Mouse (Mus musculus) embryonic facial prominence, embryonic 10.5 days (tissue): Measurements from ENCODE around the gene Pepd. TPM values are rescaled to one million over a fixed set of nuclear protein-coding genes. Genes with fewer than 3 reads are reported as not detected.
"Not testable (repeated sequence)": the region's sequence is repeated elsewhere in the genome, so short reads cannot be mapped to it uniquely, and the experiment has no call there.

Experiments
- DNase-seq: peaks from one replicate; pipeline ENCODE4 v3.0.0-alpha.2; 2017; ENCODE audit warnings: low spot score
- H3K27ac ChIP-seq: fragments of 300-500 bp; sonication (generic); replicated peaks from 2 replicates; pipeline ENCODE4 v1.5.1; 2016; ENCODE audit warnings: mild to moderate bottlenecking
- H3K27me3 ChIP-seq: fragments of 300-500 bp; sonication (generic); replicated peaks from 2 replicates; pipeline ENCODE4 v1.6.1; 2016; ENCODE audit warnings: low read depth, mild to moderate bottlenecking; ENCODE audit not compliant: poor library complexity, severe bottlenecking
- H3K36me3 ChIP-seq: fragments of 300-500 bp; sonication (generic); replicated peaks from 2 replicates; pipeline ENCODE4 v1.6.1; 2016; ENCODE audit warnings: mild to moderate bottlenecking, moderate library complexity
- H3K4me1 ChIP-seq: fragments of 300-500 bp; sonication (generic); 2 replicates; pipeline ENCODE4 v1.6.1; 2016
- H3K4me3 ChIP-seq: fragments of 300-500 bp; sonication (generic); 2 replicates; pipeline ENCODE4 v1.5.1; 2016; ENCODE audit warnings: mild to moderate bottlenecking, moderate library complexity
- H3K9me3 ChIP-seq: fragments of 300-500 bp; sonication (generic); 2 replicates; pipeline ENCODE4 v1.6.1; 2016; ENCODE audit warnings: mild to moderate bottlenecking
- WGBS: fragments of 180-500 bp; shearing (Covaris S2); methylation state at CpG from one replicate; pipeline ENCODE4 v1.1.7; 2016; 5-methylcytosine and 5-hydroxymethylcytosine counted together
- polyA plus RNA-seq: library from polyadenylated mRNA; unstranded; fragments of >200 nt; fragmentation: Nextera tagmentation; extraction: Ambion mirVana; gene quantifications from 2 replicates; pipeline ENCODE4 v1.2.1, GENCODE M21; 2016

Pepd gene
- polyA plus RNA-seq, 1 experiment from 2014 or later, result 77.1 TPM

DNA sequence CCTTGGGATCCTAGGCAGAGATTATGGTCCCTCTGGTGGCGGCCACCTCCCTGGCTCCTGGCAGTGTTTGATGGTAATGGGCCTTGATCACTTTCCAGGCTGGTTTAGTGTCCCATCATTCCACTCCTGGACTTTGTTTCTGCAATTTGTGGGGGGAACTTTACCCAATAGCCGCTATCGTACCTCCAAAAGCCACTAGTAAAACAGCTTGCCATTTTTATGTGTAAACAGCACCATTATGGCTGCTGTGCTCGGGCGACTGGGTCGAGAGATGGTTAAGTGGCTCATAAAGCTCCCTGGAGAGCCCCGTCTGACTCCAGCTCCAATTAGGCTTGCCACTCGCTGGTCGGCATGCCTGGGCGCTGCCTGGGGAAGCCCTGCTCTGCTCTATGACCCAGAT, 59.6 kb downstream of the Pepd start:
- Histone ChIP-seq H3K4me1 (peaks cover 24% of the 10 kb centered on the region), H3K9me3 (no peaks in the 10 kb centered on the region), H3K27me3 (no peaks in the 10 kb centered on the region), H3K27ac (no peak overlapping the region; the same call in 1 of the 2 replicates), H3K36me3 (peaks cover 31% of the 10 kb centered on the region), H3K4me3 (no peak overlapping the region)
- 77% methylated on average over 10 of the region's 10 CpGs for WGBS
- no peak for DNase-seq

DNA sequence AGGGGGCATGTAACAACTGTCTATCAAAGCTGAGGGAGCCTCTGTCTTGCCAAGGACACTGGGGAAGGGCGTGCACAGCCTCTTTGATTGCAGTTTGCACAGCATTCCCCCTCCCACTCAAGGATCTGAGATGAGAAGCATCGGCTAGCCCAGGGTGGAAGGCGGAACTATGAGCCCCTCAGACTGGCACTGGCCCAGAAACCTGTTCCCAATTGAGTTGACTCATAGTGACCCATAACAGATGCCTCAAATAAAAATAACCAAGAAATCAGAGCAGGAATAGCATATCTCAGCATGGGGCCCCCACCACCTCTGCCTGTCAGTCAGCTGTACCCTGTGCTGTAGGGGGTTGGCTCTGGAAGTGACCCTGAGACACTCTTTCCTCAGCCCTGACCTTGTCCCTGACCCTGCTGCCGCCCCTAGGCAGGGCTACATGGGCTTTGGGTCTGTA, 60.8 kb downstream of the Pepd start:
- 0 out of 2 replicates have a peak overlapping the region, but pooled peaks have one; percentile 19 for H3K27ac ChIP-seq
- H3K4me3 ChIP-seq, result no peak overlapping the region
- peaks cover 26% of the 10 kb centered on the region for H3K4me1 ChIP-seq
- H3K36me3 ChIP-seq, result peaks cover 31% of the 10 kb centered on the region
- peak; percentile 43 for DNase-seq
- WGBS, result 51% methylated on average over 4 of the region's 4 CpGs
- no peaks in the 10 kb centered on the region for H3K27me3 ChIP-seq
- no peaks in the 10 kb centered on the region for H3K9me3 ChIP-seq

DNA sequence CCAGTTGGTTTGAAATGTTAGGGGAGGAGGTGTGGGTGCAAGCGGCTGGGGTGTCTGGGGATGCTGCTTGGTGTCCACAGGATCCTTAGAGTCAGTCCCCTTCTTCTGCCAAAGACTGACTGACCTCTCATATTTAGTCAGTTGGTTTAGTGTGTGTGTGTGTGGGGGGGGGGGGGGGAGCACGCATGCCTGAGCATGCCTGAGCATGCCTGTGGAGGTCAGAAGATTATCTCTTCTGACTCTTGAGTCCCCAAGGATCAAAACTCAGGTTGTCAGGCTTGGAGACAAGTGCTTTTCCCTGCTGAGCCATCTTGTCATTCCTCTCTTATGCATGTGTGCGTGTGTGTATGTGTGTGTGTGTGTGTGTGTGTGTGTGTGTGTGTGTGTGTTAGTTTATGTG, 61.7 kb downstream of the Pepd start:
- H3K36me3 ChIP-seq, result peaks cover 31% of the 10 kb centered on the region
- H3K27ac ChIP-seq, result no peak overlapping the region
- no peak overlapping the region for H3K4me3 ChIP-seq
- peaks cover 28% of the 10 kb centered on the region for H3K4me1 ChIP-seq
- DNase-seq, result no peak
- WGBS, result 76% methylated on average over 3 of the region's 3 CpGs
- no peaks in the 10 kb centered on the region for H3K9me3 ChIP-seq
- no peaks in the 10 kb centered on the region for H3K27me3 ChIP-seq

DNA sequence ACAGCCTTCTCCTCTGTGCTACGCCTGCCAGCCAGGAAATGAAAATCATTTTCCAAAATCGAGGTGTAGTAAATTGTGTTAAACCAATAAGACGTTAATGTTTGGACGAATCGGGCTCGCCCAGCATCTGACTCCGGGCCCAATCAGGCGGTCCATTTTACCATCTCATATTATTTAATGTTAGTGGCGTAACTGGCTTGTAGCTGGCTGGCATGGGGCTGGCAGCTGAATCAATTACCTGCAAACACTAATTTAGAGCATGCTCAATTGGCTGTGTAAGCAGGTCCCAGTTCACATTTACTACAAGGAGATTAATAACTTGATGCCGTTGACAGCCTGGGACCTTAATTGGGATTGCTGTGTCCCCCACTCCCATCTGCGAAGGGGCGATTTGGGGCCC, 63.7 kb downstream of the Pepd start:
- no peak for DNase-seq
- Histone ChIP-seq H3K4me3 (no peak overlapping the region), H3K27me3 (no peaks in the 10 kb centered on the region), H3K9me3 (no peaks in the 10 kb centered on the region), H3K27ac (no peak overlapping the region), H3K36me3 (peaks cover 10% of the 10 kb centered on the region), H3K4me1 (peaks cover 29% of the 10 kb centered on the region)
- WGBS, result 91% methylated on average over 12 of the region's 12 CpGs

DNA sequence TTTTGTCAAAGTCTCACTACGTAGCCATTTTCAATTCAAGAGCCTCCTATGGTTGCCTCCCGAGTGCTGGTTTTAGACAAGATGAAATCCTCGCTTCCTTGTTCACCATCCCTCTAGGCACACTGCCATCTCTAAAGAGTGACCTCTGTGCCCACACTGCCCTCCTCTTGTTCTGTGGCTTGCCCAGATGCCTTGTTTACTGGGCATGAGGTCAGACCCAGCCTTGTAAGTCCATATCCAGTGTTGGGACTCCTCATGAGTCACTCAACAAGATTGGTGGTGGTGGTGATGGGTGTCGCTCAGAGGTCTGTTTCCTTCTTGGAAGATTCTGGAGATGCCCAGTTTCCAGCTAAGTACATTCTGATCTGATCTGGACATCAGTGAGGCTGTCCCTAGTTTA, 65.2 kb downstream of the Pepd start:
- DNase-seq, result no peak
- whole genome bisulfite sequencing, result 87% methylated on average over 4 of the region's 4 CpGs

DNA sequence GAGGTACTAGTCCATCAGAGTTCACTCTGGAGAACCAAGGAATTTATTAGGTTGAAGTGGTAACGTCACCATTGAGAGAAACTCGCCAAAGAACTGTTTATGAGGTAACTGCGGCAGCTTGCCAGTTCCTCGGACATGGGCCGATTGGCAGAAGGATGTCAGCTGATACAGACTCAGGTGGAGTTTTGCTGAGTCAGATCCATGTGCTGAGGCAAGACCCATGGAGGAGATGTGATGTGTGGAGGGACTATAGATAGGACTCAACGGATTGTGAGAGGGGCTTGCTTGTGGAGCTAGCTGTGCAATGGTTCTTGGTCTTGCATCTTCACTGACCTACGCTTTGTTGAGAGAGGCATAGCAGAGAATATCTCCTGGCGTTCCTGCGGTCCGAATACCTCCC, 69.6 kb downstream of the Pepd start:
- no peak overlapping the region for H3K4me3 ChIP-seq
- no peaks in the 10 kb centered on the region for H3K9me3 ChIP-seq
- WGBS, result 94% methylated on average over 10 of the region's 10 CpGs
- no peaks in the 10 kb centered on the region for H3K27me3 ChIP-seq
- no peak for DNase-seq
- H3K4me1 ChIP-seq, result peaks cover 37% of the 10 kb centered on the region
- H3K27ac ChIP-seq, result no peak overlapping the region
- peaks cover 9% of the 10 kb centered on the region for H3K36me3 ChIP-seq

More for the DNA sequence above, 65.2 kb downstream of the Pepd start:
- no peaks in the 10 kb centered on the region for H3K9me3 ChIP-seq
- H3K4me3 ChIP-seq, result no peak overlapping the region
- H3K27ac ChIP-seq, result no peak overlapping the region
- peaks cover 24% of the 10 kb centered on the region for H3K4me1 ChIP-seq
- H3K27me3 ChIP-seq, result no peaks in the 10 kb centered on the region
- H3K36me3 ChIP-seq, result peaks cover 12% of the 10 kb centered on the region

DNA sequence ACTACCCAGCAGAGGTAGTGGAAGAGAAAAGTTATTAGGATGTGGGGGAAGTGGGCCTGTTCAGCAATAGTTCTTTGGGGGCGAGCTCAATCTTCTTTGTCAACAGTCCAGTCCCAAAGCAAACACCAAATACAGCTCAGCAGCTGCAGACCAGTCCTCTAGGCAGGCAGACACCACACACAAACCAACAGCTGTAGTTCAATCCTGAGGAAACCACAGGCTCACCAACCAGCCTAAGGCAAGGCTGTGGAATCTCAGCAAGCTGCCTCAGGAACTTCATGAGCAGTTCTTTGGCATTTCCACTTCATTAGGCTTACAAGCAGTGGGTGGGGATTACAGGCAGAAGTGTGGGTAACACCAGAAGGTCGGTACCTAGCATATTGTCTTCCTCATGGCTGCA, 70.2 kb downstream of the Pepd start:
- 85% methylated on average over 2 of the region's 2 CpGs for WGBS
- not testable (repeated sequence) for H3K27ac ChIP-seq, DNase-seq, H3K9me3 ChIP-seq, H3K36me3 ChIP-seq, H3K4me3 ChIP-seq, H3K27me3 ChIP-seq
- H3K4me1 ChIP-seq, result peaks cover 41% of the 10 kb centered on the region

DNA sequence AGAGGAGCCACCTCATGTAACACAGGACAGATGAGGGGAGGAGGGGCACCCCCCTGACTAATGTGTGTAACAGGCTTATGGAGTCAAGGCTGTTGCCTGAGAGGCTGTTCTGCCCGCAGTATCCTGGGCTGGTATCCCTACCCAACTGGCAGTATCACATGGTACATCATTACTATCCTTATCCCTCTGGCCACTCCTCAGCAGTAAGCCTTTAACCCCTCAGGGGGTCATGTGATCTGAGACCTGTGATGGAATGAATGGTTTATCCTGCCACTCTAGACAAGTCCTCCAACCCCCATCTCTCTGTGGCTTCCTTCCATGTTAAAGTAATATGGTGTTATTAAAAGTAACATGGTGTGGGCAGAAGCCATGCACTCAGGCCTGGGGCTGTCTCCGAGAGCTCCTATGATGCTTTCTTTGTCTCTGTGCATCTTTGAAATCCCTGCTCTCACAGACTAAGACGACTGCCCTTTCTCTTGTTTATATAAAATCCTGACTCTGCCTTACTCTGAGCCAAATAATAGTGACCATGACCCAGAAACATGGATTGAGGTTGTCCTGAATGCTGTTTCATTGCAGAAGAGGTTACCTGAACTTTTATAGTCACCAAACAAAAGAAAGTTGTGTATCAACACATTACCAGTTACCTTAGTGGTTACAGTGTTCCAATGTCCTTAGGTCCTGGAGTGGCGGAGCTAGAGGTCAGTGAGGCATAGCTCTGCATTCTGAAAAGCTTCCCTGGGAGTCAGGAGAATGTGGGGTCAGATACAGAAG, 71.7 kb downstream of the Pepd start:
- peak overlapping the region; percentile 45; the same call in 1 of the 2 replicates for H3K27ac ChIP-seq
- H3K4me1 ChIP-seq, result peaks cover 40% of the 10 kb centered on the region
- H3K4me3 ChIP-seq, result no peak overlapping the region
- H3K9me3 ChIP-seq, result no peaks in the 10 kb centered on the region
- no peaks in the 10 kb centered on the region for H3K27me3 ChIP-seq
- WGBS, result 79% methylated on average over 4 of the region's 4 CpGs
- H3K36me3 ChIP-seq, result peaks cover 9% of the 10 kb centered on the region
- no peak for DNase-seq

DNA sequence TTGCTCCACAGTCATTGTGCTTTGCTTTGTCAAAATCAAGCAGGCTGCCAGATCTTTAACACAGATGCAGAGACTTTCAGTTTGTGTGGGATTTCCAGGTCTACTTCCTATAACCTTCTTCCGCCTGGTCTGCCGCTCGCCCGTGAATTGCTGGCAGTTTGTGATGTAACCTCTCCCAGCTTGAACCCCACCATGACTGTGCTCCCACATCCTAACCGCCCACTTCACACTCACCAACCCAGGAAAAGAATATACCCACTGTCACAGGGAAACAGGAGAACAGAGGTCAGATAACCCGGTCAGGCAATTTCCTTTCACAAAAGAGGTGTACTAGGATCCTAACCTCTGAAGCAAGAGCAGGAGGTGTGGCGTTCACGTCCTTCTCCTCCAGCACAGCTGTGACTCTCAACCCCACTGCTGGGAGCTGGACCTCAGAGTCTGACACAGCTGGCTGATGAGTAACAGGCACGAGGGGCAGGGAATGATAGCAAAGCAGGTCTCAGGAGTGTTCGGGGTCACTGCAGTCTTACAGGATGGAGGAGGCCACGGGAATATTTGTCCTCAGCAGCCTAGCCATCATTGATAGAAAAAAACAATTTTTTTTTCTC, 72.5 kb downstream of the Pepd start:
- 57% methylated on average over 11 of the region's 11 CpGs for WGBS
- H3K27ac ChIP-seq, result peak overlapping the region; percentile 45; the same call in 1 of the 2 replicates
- peaks cover 9% of the 10 kb centered on the region for H3K36me3 ChIP-seq
- no peaks in the 10 kb centered on the region for H3K27me3 ChIP-seq
- peaks cover 40% of the 10 kb centered on the region for H3K4me1 ChIP-seq
- H3K9me3 ChIP-seq, result no peaks in the 10 kb centered on the region
- no peak overlapping the region for H3K4me3 ChIP-seq
- peak; percentile 20 for DNase-seq

DNA sequence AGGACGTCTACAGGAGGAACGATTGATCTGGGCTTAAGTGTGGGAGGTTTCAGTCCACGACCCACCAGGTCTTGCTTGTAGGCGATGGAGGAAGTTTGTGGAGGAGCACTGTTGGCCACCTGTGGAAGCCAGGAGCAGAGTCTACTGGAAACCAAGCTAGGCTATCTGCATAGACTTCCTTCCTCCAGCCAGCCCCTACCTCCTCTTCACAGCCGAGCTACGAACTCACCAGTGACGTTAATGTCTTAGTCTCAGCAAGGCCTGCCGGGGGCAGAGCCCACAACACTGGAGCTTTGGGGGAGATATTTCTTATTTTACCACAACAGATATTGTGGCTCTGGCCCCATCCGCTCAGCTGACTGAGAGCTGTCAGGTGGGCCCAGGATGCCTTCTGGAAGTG, 73.0 kb downstream of the Pepd start:
- no peaks in the 10 kb centered on the region for H3K9me3 ChIP-seq
- WGBS, result 80% methylated on average over 9 of the region's 9 CpGs
- H3K4me1 ChIP-seq, result peaks cover 40% of the 10 kb centered on the region
- H3K27me3 ChIP-seq, result no peaks in the 10 kb centered on the region
- H3K4me3 ChIP-seq, result no peak overlapping the region
- peaks cover 14% of the 10 kb centered on the region for H3K36me3 ChIP-seq
- no peak for DNase-seq
- H3K27ac ChIP-seq, result peak overlapping the region; percentile 30

DNA sequence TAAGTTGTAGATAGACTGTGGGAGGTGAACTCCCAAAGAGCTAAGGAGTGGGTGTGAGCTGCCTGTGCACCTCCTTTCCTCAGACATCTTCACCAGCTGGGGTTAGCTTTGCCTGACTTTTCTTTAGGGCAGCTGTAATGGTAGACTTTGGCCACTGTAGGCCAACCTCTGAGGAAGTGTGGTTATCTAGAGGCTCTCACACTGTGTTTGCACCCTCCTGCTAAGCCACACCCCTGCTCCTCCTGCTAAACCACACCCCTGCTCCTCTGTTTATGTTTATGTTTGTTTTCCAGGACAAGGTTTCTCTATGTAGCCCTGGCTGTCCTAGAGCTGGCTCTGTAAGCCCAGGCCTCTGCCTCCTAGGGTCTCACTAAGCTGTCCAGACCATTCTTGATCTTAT, 73.5 kb downstream of the Pepd start:
- DNase-seq, result no peak
- H3K4me3 ChIP-seq, result no peak overlapping the region
- H3K4me1 ChIP-seq, result peaks cover 40% of the 10 kb centered on the region
- H3K27me3 ChIP-seq, result no peaks in the 10 kb centered on the region
- H3K36me3 ChIP-seq, result peaks cover 14% of the 10 kb centered on the region
- H3K27ac ChIP-seq, result peak overlapping the region; percentile 30
- no peaks in the 10 kb centered on the region for H3K9me3 ChIP-seq

DNA sequence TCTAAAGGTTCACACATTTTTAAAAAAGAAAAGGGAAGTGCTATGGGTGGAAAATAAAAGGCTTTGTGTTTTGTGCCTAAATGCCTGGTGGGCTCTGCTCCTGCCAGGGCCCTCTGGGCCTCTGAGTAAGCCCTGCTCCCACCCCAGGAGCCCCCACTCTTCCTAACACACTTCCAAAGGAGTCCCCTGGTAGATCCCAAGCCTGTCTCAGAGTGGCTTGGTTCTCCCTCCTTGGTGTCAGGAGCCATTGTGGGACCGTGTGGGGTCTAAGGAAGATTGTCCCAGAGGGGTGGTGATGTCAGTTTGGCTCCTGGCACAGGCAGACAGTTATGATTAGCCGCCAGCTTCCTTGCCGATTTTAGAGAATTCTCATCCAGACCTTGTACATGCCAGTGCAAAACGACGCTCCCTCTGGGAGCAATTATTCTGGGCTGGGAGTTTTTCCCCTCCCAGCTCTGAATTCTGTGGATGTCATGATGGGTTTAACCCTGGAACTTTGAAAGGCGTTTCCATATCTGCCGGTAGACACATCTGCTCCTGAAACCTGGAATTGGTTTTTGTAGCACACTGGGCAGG, 74.5 kb downstream of the Pepd start:
- DNase-seq, result peak; percentile 42
- 42% methylated on average over 7 of the region's 7 CpGs for WGBS
- H3K4me3 ChIP-seq, result no peak overlapping the region
- H3K27me3 ChIP-seq, result no peaks in the 10 kb centered on the region
- H3K36me3 ChIP-seq, result peaks cover 14% of the 10 kb centered on the region
- peak overlapping the region; percentile 65 for H3K27ac ChIP-seq
- peaks cover 40% of the 10 kb centered on the region for H3K4me1 ChIP-seq
- no peaks in the 10 kb centered on the region for H3K9me3 ChIP-seq

DNA sequence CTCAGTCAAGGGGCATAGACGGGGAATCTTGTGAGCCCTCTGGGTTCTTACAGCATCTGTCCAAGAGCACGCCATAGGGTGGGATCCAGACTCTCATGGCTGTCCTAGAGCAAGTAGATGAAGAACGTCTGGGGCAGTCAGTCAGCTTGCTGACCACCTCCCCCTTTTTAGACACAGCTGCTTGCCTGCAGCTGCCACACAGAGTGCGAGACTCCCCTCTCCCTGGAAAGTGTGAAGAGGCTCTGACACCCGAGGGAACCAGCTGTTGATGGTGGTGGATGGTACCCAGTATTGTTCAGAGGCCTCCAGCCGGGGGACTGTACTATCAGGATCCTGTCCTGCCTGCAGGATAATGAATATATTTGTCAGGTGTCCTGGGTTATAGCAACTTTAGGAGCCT, 75.1 kb downstream of the Pepd start:
- H3K4me3 ChIP-seq, result no peak overlapping the region
- no peaks in the 10 kb centered on the region for H3K27me3 ChIP-seq
- 53% methylated on average over 6 of the region's 6 CpGs for WGBS
- peak; percentile 19 for DNase-seq
- peaks cover 9% of the 10 kb centered on the region; the same call in 1 of the 2 replicates for H3K36me3 ChIP-seq
- H3K4me1 ChIP-seq, result peaks cover 40% of the 10 kb centered on the region
- no peaks in the 10 kb centered on the region for H3K9me3 ChIP-seq
- peak overlapping the region; percentile 63 for H3K27ac ChIP-seq
